Mouse (Mus musculus): Measurements from ENCODE around the gene Olfr313. TPM values are rescaled to one million over a fixed set of nuclear protein-coding genes. Genes with fewer than 3 reads are reported as not detected.
"Not testable (repeated sequence)": the region's sequence is repeated elsewhere in the genome, so short reads cannot be mapped to it uniquely, and the experiment has no call there.

Gene Olfr313
- polyA plus RNA-seq, 2 experiments = not detected

GRCm38 (mm10) chr11:58812001-58812400, 2.8 kb upstream of the Olfr313 start:
- H3K9me3 ChIP-seq (ENCODE audit: control insufficient read depth, low read length) = no peaks in the 10 kb centered on the region
- no peaks in the 10 kb centered on the region for H3K4me1 ChIP-seq (replicated peaks; ENCODE audit: control insufficient read depth in 2 of 2, insufficient read depth in 2 of 2, low read length in 1 of 2)
- TF ChIP-seq CTCF (IDR thresholded peaks at IDR 0.05; ENCODE audit: low read depth) (peak; percentile 67), EP300 (IDR thresholded peaks at IDR 0.05; ENCODE audit: low read depth) (no peak)
- no peak overlapping the region for H3K27ac ChIP-seq
- DNase-seq (ENCODE audit: low read depth in 3 of 3, low spot score in 3 of 3) (no peak), ATAC-seq (ENCODE audit: insufficient read depth) (no peak)
- H3K27me3 ChIP-seq (ENCODE audit: control insufficient read depth, insufficient read depth, low read length) = no peaks in the 10 kb centered on the region
- H3K4me2 ChIP-seq (ENCODE audit: low read depth) = no peak overlapping the region
- no peak overlapping the region for H3K9ac ChIP-seq (replicated peaks)
- H3K36me3 ChIP-seq (replicated peaks; ENCODE audit: control insufficient read depth, insufficient read depth, low read depth) = no peaks in the 10 kb centered on the region
- no peak overlapping the region for H3K4me3 ChIP-seq (ENCODE audit: insufficient read depth in 1 of 2, low read depth in 2 of 2, low read length in 2 of 2)
- WGBS (ENCODE audit: insufficient replicate concordance) = 0% methylated on average over 1 of the region's 1 CpGs

- DNase-seq (ENCODE audit: low read depth in 3 of 3, low spot score in 3 of 3) = no peak
- ATAC-seq (ENCODE audit: insufficient read depth) = no peak
- no peak overlapping the region for H3K27ac ChIP-seq
- TF ChIP-seq CTCF (IDR thresholded peaks at IDR 0.05; ENCODE audit: low read depth) (no peak), EP300 (IDR thresholded peaks at IDR 0.05; ENCODE audit: low read depth) (no peak)
- no peaks in the 10 kb centered on the region for H3K36me3 ChIP-seq (replicated peaks; ENCODE audit: control insufficient read depth, insufficient read depth, low read depth)
- 57% methylated on average over 1 of the region's 1 CpGs for WGBS (ENCODE audit: insufficient replicate concordance)
- no peaks in the 10 kb centered on the region for H3K9me3 ChIP-seq (ENCODE audit: control insufficient read depth, low read length)
- no peak overlapping the region for H3K9ac ChIP-seq (replicated peaks)
- no peaks in the 10 kb centered on the region for H3K27me3 ChIP-seq (ENCODE audit: control insufficient read depth, insufficient read depth, low read length)
- H3K4me2 ChIP-seq (ENCODE audit: low read depth) = no peak overlapping the region
- H3K4me1 ChIP-seq (replicated peaks; ENCODE audit: control insufficient read depth in 2 of 2, insufficient read depth in 2 of 2, low read length in 1 of 2) = no peaks in the 10 kb centered on the region
- H3K4me3 ChIP-seq (ENCODE audit: insufficient read depth in 1 of 2, low read depth in 2 of 2, low read length in 2 of 2) = no peak overlapping the region
Observed at GRCm38 (mm10) chr11:58815676-58816075, 876 bp downstream of the Olfr313 start.

- DNase-seq (ENCODE audit: low read depth in 3 of 3, low spot score in 3 of 3); H3K27me3 ChIP-seq (ENCODE audit: control insufficient read depth, insufficient read depth, low read length); ATAC-seq (ENCODE audit: insufficient read depth); H3K27ac ChIP-seq; H3K4me3 ChIP-seq (ENCODE audit: insufficient read depth in 1 of 2, low read depth in 2 of 2, low read length in 2 of 2); H3K9ac ChIP-seq (replicated peaks); H3K4me2 ChIP-seq (ENCODE audit: low read depth); H3K36me3 ChIP-seq (replicated peaks; ENCODE audit: control insufficient read depth, insufficient read depth, low read depth); H3K9me3 ChIP-seq (ENCODE audit: control insufficient read depth, low read length); H3K4me1 ChIP-seq (replicated peaks; ENCODE audit: control insufficient read depth in 2 of 2, insufficient read depth in 2 of 2, low read length in 1 of 2): not testable (repeated sequence)
Observed at GRCm38 (mm10) chr11:58828937-58829336, 14.1 kb downstream of the Olfr313 start, which contains the start of gene Olfr312. Olfr312 (plus strand) TSS chr11:58829237.

GRCm38 (mm10) chr11:58829764-58830163, 15.0 kb downstream of the Olfr313 start:
- ATAC-seq (ENCODE audit: insufficient read depth) (no peak), DNase-seq (ENCODE audit: low read depth in 3 of 3, low spot score in 3 of 3) (no peak)
- H3K27me3 ChIP-seq (ENCODE audit: control insufficient read depth, insufficient read depth, low read length) = no peaks in the 10 kb centered on the region
- H3K4me3 ChIP-seq (ENCODE audit: insufficient read depth in 1 of 2, low read depth in 2 of 2, low read length in 2 of 2) = no peak overlapping the region
- H3K9ac ChIP-seq (replicated peaks) = no peak overlapping the region
- no peak for TF ChIP-seq EP300 (IDR thresholded peaks at IDR 0.05; ENCODE audit: low read depth)
- no peak for TF ChIP-seq CTCF (IDR thresholded peaks at IDR 0.05; ENCODE audit: low read depth)
- H3K36me3 ChIP-seq (replicated peaks; ENCODE audit: control insufficient read depth, insufficient read depth, low read depth) = no peaks in the 10 kb centered on the region
- H3K4me1 ChIP-seq (replicated peaks; ENCODE audit: control insufficient read depth in 2 of 2, insufficient read depth in 2 of 2, low read length in 1 of 2) = no peaks in the 10 kb centered on the region
- no peak overlapping the region for H3K27ac ChIP-seq
- no peak overlapping the region for H3K4me2 ChIP-seq (ENCODE audit: low read depth)
- 42% methylated on average over 3 of the region's 3 CpGs for WGBS (ENCODE audit: insufficient replicate concordance)
- no peaks in the 10 kb centered on the region for H3K9me3 ChIP-seq (ENCODE audit: control insufficient read depth, low read length)

GRCm38 (mm10) chr11:58832541-58832940, 17.7 kb downstream of the Olfr313 start:
- 57% methylated on average over 3 of the region's 3 CpGs for WGBS (ENCODE audit: insufficient replicate concordance)
- H3K4me1 ChIP-seq (replicated peaks; ENCODE audit: control insufficient read depth in 2 of 2, insufficient read depth in 2 of 2, low read length in 1 of 2); H3K4me2 ChIP-seq (ENCODE audit: low read depth); DNase-seq (ENCODE audit: low read depth in 3 of 3, low spot score in 3 of 3); H3K36me3 ChIP-seq (replicated peaks; ENCODE audit: control insufficient read depth, insufficient read depth, low read depth); H3K27ac ChIP-seq; H3K9ac ChIP-seq (replicated peaks); ATAC-seq (ENCODE audit: insufficient read depth); H3K4me3 ChIP-seq (ENCODE audit: insufficient read depth in 1 of 2, low read depth in 2 of 2, low read length in 2 of 2); H3K9me3 ChIP-seq (ENCODE audit: control insufficient read depth, low read length); H3K27me3 ChIP-seq (ENCODE audit: control insufficient read depth, insufficient read depth, low read length): not testable (repeated sequence)

GRCm38 (mm10) chr11:58838951-58839350, 24.2 kb downstream of the Olfr313 start, which contains the start of gene Olfr311:
Olfr311 (plus strand) TSS chr11:58839251.
- not testable (repeated sequence) for H3K27ac ChIP-seq; H3K4me2 ChIP-seq (ENCODE audit: low read depth); H3K4me3 ChIP-seq (ENCODE audit: insufficient read depth in 1 of 2, low read depth in 2 of 2, low read length in 2 of 2); DNase-seq (ENCODE audit: low read depth in 3 of 3, low spot score in 3 of 3); H3K27me3 ChIP-seq (ENCODE audit: control insufficient read depth, insufficient read depth, low read length); ATAC-seq (ENCODE audit: insufficient read depth); H3K9me3 ChIP-seq (ENCODE audit: control insufficient read depth, low read length); H3K9ac ChIP-seq (replicated peaks); H3K36me3 ChIP-seq (replicated peaks; ENCODE audit: control insufficient read depth, insufficient read depth, low read depth); H3K4me1 ChIP-seq (replicated peaks; ENCODE audit: control insufficient read depth in 2 of 2, insufficient read depth in 2 of 2, low read length in 1 of 2)
